Mouse (Mus musculus) olfactory bulb, adult 2 months (tissue): ENCODE results near the gene Rere. TPM values are rescaled to one million over a fixed set of nuclear protein-coding genes. Genes with fewer than 3 reads are reported as not detected.

Experiments used
- H3K27ac ChIP-seq: fragments of 200-500 bp; 2 replicates; pipeline ENCODE4 v1.5.1; 2012; ENCODE audit warnings: low read depth, low read length; ENCODE audit not compliant: insufficient read depth
- H3K4me1 ChIP-seq: fragments of 200-500 bp; 2 replicates; pipeline ENCODE4 v1.6.1; 2012; ENCODE audit warnings: low read length; ENCODE audit not compliant: control insufficient read depth, insufficient read depth
- H3K4me3 ChIP-seq: fragments of 200-500 bp; 2 replicates; pipeline ENCODE4 v1.5.1; 2012; ENCODE audit warnings: mild to moderate bottlenecking, low read depth, low read length, moderate library complexity; ENCODE audit not compliant: insufficient read depth
- CTCF ChIP-seq: fragments of 200-500 bp; IDR thresholded peaks from 2 replicates; pipeline ENCODE4 v1.5.1; 2012; ENCODE audit warnings: low read depth, mild to moderate bottlenecking, low read length, moderate library complexity; ENCODE audit not compliant: insufficient read depth
- POLR2A ChIP-seq: fragments of 200-500 bp; IDR thresholded peaks from 2 replicates; pipeline ENCODE4 v1.6.1; 2012; ENCODE audit warnings: mild to moderate bottlenecking, low read depth, low read length, moderate library complexity; ENCODE audit not compliant: insufficient read depth
- WGBS: fragments of 180-500 bp; shearing (Covaris S2); methylation state at CpG from one replicate; pipeline ENCODE4 v1.1.7; 2018; 5-methylcytosine and 5-hydroxymethylcytosine counted together
- polyA plus RNA-seq: library from polyadenylated mRNA; stranded (reverse); fragments of >200 nt; gene quantifications from 2 replicates; pipeline ENCODE4 v1.2.4, GENCODE M21; 2012; ENCODE audit warnings: low replicate concordance; ENCODE audit not compliant: missing spikeins, insufficient read depth, insufficient read length

The Rere gene
- polyA plus RNA-seq, 1 experiment, result 288 TPM

DNA sequence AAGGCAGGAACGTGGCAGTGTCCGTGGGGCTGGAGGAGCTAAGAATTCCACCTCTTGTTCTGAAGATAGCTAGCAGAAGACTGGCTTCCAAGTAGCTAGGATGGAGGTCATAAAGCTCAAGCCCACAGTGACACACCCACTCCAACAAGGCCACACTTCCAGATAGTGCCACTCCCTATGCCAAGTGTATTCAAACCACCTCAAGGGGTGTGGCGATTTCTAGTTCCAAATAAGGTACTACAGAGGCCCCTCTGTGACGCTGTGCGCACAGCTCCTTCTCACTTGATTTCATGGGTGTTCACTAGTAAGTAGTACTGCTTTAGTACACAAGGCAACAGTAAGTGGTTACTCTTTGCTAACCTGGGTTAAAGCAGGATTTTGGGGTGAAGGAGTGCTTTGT is 237.4 kb downstream of the Rere start:
- TF ChIP-seq CTCF (no peak), POLR2A (no peak)
- Histone ChIP-seq H3K4me1 (peaks cover 10% of the 10 kb centered on the region; the same call in 1 of the 2 replicates), H3K4me3 (no peak overlapping the region), H3K27ac (no peak overlapping the region)
- 91% methylated on average over 5 of the region's 5 CpGs for WGBS

DNA sequence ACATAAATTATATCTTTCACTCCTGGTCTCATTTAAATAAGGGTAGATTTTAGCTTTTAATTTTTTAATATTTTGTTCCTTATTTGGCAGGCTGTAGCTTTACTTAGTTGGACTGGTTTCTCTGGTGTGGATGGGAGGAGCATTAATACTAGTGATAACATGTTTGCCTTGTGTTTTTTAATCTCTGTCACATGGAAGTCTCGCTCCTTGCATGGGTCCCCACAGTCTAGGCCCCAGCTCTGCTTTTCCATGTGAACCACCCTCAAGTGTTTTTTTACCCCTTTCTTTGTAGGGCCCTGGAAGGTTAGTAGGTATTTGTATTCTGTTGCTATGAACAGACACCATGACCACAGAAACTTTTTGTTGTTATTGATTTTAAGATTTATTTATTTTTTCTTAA is 238.6 kb downstream of the Rere start:
- TF ChIP-seq POLR2A (no peak), CTCF (no peak)
- H3K4me1 ChIP-seq, result peaks cover 8% of the 10 kb centered on the region; the same call in 1 of the 2 replicates
- H3K4me3 ChIP-seq, result no peak overlapping the region
- no peak overlapping the region for H3K27ac ChIP-seq
- WGBS, result 79% methylated on average over 1 of the region's 1 CpGs

DNA sequence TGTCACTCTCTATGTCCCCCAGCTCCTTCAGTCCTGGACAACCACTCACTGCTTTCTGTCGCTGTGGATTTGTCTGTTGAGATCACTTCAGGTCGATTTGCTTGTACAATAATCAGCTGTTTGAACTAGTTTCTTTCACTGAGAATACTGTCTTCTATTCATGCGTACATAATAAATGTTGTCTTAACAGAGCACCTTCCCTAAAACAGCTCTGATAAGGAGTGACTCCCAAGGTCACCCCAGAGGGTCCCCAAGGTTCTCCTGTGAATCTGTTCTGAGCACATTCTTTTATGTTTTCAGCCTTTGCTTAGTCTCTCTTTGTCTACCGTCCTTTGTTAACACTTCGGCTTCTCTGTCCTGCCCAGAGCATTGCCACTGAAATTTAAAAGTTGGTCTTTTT is 241.0 kb downstream of the Rere start:
- Histone ChIP-seq H3K4me3 (no peak overlapping the region), H3K27ac (no peak overlapping the region), H3K4me1 (peaks cover 8% of the 10 kb centered on the region; the same call in 1 of the 2 replicates)
- TF ChIP-seq CTCF (no peak), POLR2A (no peak)
- 61% methylated on average over 5 of the region's 5 CpGs for WGBS

DNA sequence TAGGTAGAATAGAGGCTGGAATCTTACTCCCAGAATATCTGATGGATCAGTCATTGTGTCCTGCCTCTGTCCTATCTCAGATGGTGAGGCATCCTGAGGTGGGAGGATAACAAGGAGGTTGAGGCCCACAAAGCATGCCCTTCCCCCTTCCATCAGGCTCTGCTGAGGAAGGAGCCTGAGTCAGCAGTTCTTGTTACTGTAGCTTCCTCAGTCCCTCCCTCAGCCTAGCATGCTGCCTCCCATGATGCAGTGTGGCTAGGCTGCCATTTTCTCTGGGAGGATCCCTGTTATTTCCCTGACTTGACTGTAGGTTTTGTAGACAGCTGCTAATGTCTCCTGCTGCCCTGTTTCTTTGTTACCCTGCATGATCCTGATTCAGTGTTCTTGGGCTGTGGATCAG is 241.9 kb downstream of the Rere start:
- H3K4me1 ChIP-seq, result peaks cover 5% of the 10 kb centered on the region; the same call in 1 of the 2 replicates
- TF ChIP-seq POLR2A, result no peak
- no peak for TF ChIP-seq CTCF
- H3K4me3 ChIP-seq, result no peak overlapping the region
- H3K27ac ChIP-seq, result no peak overlapping the region

DNA sequence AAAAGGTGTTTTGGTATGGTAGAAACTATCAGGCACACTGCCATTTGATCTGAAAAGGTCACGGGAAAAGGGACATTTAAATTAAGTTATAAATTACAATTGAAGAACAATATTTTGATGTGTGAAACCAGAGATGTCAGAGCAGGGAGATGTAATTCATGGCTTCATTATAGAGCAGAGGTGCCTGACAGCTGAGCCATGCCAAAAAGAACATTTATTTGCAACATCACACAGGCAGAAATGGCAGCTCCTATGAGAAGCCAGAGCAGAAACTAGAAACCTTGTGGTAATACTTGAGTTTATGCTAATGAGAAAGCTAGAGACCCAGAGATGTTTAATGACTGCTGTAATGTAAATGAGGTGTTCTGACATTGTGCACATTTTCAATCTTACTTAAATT is 244.8 kb downstream of the Rere start:
- H3K4me3 ChIP-seq, result no peak overlapping the region
- 60% methylated on average over 1 of the region's 1 CpGs for WGBS
- H3K27ac ChIP-seq, result no peak overlapping the region
- TF ChIP-seq POLR2A (no peak), CTCF (no peak)
- peaks cover 5% of the 10 kb centered on the region; the same call in 1 of the 2 replicates for H3K4me1 ChIP-seq

DNA sequence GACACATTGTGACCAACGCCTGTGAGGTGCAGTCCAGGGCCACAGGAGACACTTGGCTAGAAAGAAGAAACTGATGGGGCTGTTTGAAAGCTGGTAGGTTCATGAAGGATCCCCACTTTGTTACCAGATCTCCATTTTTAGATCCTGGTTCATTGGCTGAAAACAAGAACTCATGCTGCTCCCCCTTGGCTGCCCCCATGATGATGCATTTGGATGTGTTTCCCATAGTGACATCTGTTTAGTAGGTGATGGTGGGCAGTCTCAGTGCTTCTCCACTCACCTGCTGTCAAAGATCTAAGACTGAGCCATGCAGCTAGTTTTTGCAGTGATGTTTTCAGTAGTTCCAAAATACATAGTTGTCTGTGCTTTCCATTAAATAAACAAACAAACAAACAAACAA is 247.0 kb downstream of the Rere start:
- no peak for TF ChIP-seq CTCF
- TF ChIP-seq POLR2A, result no peak
- Histone ChIP-seq H3K27ac (no peak overlapping the region), H3K4me1 (peaks cover 7% of the 10 kb centered on the region; the same call in 1 of the 2 replicates), H3K4me3 (no peak overlapping the region)
- WGBS, result 90% methylated on average over 1 of the region's 1 CpGs

DNA sequence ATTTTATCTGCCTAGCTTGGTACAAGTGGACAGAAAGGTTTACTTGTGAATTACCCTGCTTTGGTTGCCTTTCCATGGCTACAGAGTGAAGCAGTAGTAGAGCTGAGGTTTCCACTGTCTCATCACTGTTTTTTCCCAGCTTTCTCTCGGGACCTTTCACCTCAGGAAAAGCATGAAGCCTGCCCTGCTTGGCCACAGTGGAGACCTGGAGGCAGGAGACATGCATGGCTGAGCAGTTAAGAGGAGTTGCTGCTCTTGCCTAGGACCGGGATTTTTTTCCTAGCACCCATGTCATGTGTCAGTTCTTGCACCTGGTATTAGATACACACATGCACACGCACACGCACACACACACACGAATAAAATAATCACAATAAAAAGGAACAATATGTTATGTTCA is 247.4 kb downstream of the Rere start:
- Histone ChIP-seq H3K27ac (no peak overlapping the region), H3K4me1 (peaks cover 5% of the 10 kb centered on the region; the same call in 1 of the 2 replicates), H3K4me3 (no peak overlapping the region)
- WGBS, result 90% methylated on average over 5 of the region's 5 CpGs
- no peak for TF ChIP-seq CTCF
- no peak for TF ChIP-seq POLR2A

DNA sequence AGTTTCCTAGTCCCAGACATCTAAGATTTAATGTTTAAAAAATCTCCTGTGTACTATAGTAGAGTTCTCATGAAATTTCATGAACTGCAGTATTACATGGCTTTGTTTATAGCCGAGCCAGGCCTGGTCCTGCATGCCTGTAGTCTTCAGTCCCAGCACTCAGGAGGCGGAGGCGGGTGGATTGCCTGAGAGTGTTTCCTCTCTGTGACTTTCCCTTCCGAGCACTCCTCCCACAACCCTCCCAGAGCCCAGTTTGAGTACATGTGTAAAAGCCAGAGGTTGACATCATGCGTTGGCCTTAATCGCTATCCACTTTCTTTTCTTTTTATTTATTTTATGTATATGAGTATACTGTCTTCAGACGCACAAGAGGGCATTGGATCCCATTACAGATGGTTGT is 250.4 kb downstream of the Rere start:
- no peak for TF ChIP-seq CTCF
- TF ChIP-seq POLR2A, result no peak
- Histone ChIP-seq H3K27ac (no peak overlapping the region), H3K4me3 (no peak overlapping the region), H3K4me1 (peaks cover 5% of the 10 kb centered on the region; the same call in 1 of the 2 replicates)
- 36% methylated on average over 7 of the region's 7 CpGs for WGBS

DNA sequence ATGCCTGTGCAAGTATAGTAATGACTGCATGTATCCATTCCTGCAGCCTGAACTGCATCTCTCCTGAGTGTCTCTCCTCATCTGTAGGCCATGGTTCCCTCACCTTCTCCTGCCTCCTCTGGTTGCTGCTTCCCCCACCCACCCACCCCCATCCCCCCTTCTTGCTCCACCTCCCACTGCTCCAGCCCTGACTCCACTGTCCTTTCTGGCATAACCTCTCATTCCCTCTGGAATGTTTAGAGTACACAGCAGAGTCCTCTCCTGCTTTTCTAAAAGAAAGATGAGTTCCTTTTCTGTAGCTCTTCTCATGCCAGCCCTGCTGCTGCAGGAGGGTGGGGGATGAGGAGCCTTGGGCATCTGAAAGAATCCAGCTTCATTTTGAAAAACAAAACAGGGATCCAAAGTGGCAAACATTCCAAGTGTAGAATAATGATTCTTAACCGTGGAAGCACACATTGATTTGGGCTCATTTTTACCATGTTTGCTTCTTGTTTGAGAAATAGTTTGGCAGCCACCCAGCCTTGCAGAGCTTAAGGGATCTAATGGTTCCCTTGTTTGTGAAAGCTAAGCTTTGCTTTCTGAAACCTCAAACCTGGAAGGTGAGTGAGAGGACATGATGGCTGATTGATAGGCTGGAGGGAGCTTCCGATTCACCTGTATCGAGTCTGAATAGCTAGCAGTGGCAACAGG is 255.5 kb downstream of the Rere start:
- no peak overlapping the region for H3K4me3 ChIP-seq
- TF ChIP-seq POLR2A, result no peak
- no peak for TF ChIP-seq CTCF
- H3K4me1 ChIP-seq, result peaks cover 2% of the 10 kb centered on the region; the same call in 1 of the 2 replicates
- no peak overlapping the region; the same call in 1 of the 2 replicates for H3K27ac ChIP-seq
- WGBS, result 53% methylated on average over 3 of the region's 3 CpGs

DNA sequence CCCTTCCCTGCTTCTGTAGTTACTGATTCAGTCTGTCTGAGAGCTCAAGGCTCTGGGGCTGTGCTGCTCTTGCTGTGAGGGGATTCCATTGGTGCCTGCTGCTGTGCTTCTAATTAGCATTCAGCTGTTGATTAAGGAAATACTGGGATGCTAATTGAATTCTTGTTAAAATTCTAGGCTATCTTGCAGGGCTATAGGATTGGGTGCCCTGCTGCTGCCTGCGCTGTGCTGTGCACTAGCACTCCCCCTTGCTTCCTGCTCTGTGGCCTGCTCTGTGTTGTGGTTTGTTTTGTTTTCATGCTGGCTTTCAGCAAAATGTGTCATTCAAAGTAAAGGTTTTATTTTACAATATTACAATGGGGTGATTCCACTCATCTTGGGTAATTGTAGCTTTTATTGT is 258.4 kb downstream of the Rere start:
- Histone ChIP-seq H3K27ac (no peak overlapping the region), H3K4me1 (peaks cover 5% of the 10 kb centered on the region), H3K4me3 (no peak overlapping the region)
- WGBS, result 38% methylated on average over 1 of the region's 1 CpGs
- no peak for TF ChIP-seq CTCF
